In genomic region chr2:75807460-75807859, GRCm38 (mm10) we compare ENCODE assay signal across 27 mouse cellular contexts.
"Had no signal": no experiment of that assay in that cellular context is flagged by ENCODE, and none has a peak within 500 bp of the region (broad histone marks: within the 10 kb centered on the region; RNA-seq: fewer than 3 reads in every experiment).

No protein-coding gene starts in this region.

- H3K27ac ChIP-seq: heart, embryonic 10.5 days; heart, embryonic 13.5 days; heart, embryonic 15.5 days; hindbrain, embryonic 10.5 days; hindbrain, embryonic 12.5 days; hindbrain, embryonic 13.5 days; hindbrain, embryonic 14.5 days; hindbrain, embryonic 15.5 days; hindbrain, postnatal 0 days; intestine, embryonic 15.5 days; kidney, embryonic 15.5 days; kidney, postnatal 0 days; layer of hippocampus, adult 2 months; left cerebral cortex, adult 2 months had no signal

- DNase-seq: heart, postnatal 10 days; heart, postnatal 14 days; heart, postnatal 36 days; heart, postnatal 4 days; kidney, adult 11 months; kidney, adult 18-20 months; kidney, adult 8-10 months; kidney, postnatal 10 days; kidney, postnatal 14 days; kidney, postnatal 4 days; layer of hippocampus, adult 9-11 months; layer of hippocampus, postnatal 36 days had no signal

- H3K4me3 ChIP-seq: heart, embryonic 10.5 days; heart, embryonic 12.5 days; heart, embryonic 13.5 days; heart, embryonic 15.5 days; hindbrain, embryonic 10.5 days; hindbrain, embryonic 12.5 days; hindbrain, embryonic 13.5 days; hindbrain, embryonic 15.5 days; intestine, embryonic 15.5 days; kidney, embryonic 15.5 days; layer of hippocampus, adult 2 months; left cerebral cortex, adult 2 months had no signal

- H3K27me3 ChIP-seq: heart, embryonic 12.5 days; heart, embryonic 13.5 days; heart, embryonic 15.5 days; hindbrain, embryonic 12.5 days; hindbrain, embryonic 13.5 days; hindbrain, embryonic 15.5 days; intestine, embryonic 15.5 days; kidney, embryonic 15.5 days had no signal

- H3K4me1 ChIP-seq: heart, embryonic 12.5 days; heart, embryonic 13.5 days; heart, embryonic 15.5 days; hindbrain, embryonic 10.5 days; hindbrain, embryonic 12.5 days; hindbrain, embryonic 13.5 days; hindbrain, embryonic 15.5 days; intestine, embryonic 15.5 days; kidney, embryonic 15.5 days had no signal

- H3K36me3 ChIP-seq: heart, embryonic 10.5 days; heart, embryonic 12.5 days; heart, embryonic 13.5 days; heart, embryonic 15.5 days; hindbrain, embryonic 10.5 days; hindbrain, embryonic 12.5 days; hindbrain, embryonic 13.5 days; hindbrain, embryonic 15.5 days; intestine, embryonic 15.5 days; kidney, embryonic 15.5 days had no signal
